Mouse (Mus musculus) heart, embryonic 14.5 days (tissue): ENCODE measurements around the gene Hspa14. TPM values are rescaled to one million over a fixed set of nuclear protein-coding genes. Genes with fewer than 3 reads are reported as not detected.
A peak's percentile ranks its signal among the peaks of the same experiment; 100 is the strongest.

Experiments
- ATAC-seq: fragments of 200-750 bp; cut with Nextera tagmentation; 2 replicates; pipeline ENCODE4 v1.8.0; 2017; ENCODE audit warnings: low read depth, moderate TSS enrichment; ENCODE audit not compliant: insufficient number of reproducible peaks, insufficient read depth, low FRiP score
- H3K27ac ChIP-seq, 2 experiments: fragments of 200-500 bp in 1 of 2; fragments of 300-500 bp in 1 of 2; sonication (generic) in 1 of 2; replicated peaks in 1 of 2; 2 replicates each; pipeline ENCODE4 v1.5.1; 2012 to 2014; ENCODE audit warnings: low read depth in 2 of 2, low read length in 2 of 2, control low read depth in 1 of 2, mild to moderate bottlenecking in 1 of 2, mixed read lengths in 1 of 2; ENCODE audit not compliant: control insufficient read depth in 1 of 2, insufficient read depth in 1 of 2
- H3K27me3 ChIP-seq: fragments of 300-500 bp; sonication (generic); 2 replicates; pipeline ENCODE4 v1.6.1; 2014; ENCODE audit warnings: mild to moderate bottlenecking, low read length, control low read depth; ENCODE audit not compliant: control insufficient read depth, insufficient read depth
- H3K36me3 ChIP-seq: fragments of 300-500 bp; sonication (generic); 2 replicates; pipeline ENCODE4 v1.6.1; 2014; ENCODE audit warnings: mild to moderate bottlenecking, control low read depth, low read length, mixed read lengths; ENCODE audit not compliant: control insufficient read depth, insufficient read depth
- H3K4me1 ChIP-seq, 2 experiments: fragments of 200-500 bp in 1 of 2; fragments of 300-500 bp in 1 of 2; sonication (generic) in 1 of 2; 2 replicates each; pipeline ENCODE4 v1.6.1; 2012 to 2014; ENCODE audit warnings: low read length in 2 of 2, control low read depth in 1 of 2, mixed read lengths in 1 of 2; ENCODE audit not compliant: control insufficient read depth in 2 of 2, insufficient read depth in 2 of 2
- H3K4me2 ChIP-seq: fragments of 300-500 bp; sonication (generic); 2 replicates; pipeline ENCODE4 v1.6.1; 2014; ENCODE audit warnings: mild to moderate bottlenecking, low read length
- H3K4me3 ChIP-seq, 2 experiments: fragments of 200-500 bp in 1 of 2; fragments of 300-500 bp in 1 of 2; sonication (generic) in 1 of 2; 2 replicates each; pipeline ENCODE4 v1.5.1; 2012 to 2014; ENCODE audit warnings: low read length in 2 of 2, mild to moderate bottlenecking in 2 of 2, control low read depth in 1 of 2, low read depth in 1 of 2, moderate library complexity in 1 of 2; ENCODE audit not compliant: control insufficient read depth in 1 of 2, insufficient read depth in 1 of 2
- H3K9ac ChIP-seq: fragments of 300-500 bp; sonication (generic); 2 replicates; pipeline ENCODE4 v1.6.1; 2014; ENCODE audit warnings: mild to moderate bottlenecking, low read length
- H3K9me3 ChIP-seq: fragments of 300-500 bp; sonication (generic); 2 replicates; pipeline ENCODE4 v1.6.1; 2016; ENCODE audit warnings: low read length, control low read depth; ENCODE audit not compliant: control insufficient read depth
- WGBS: fragments of 180-500 bp; shearing (Covaris S2); extraction: QIAGEN DNeasy Blood & Tissue Kit; methylation state at CpG from one replicate; pipeline ENCODE4 v1.1.7; 2014; 5-methylcytosine and 5-hydroxymethylcytosine counted together
- polyA plus RNA-seq: library from polyadenylated mRNA; unstranded; fragments of >200 nt; fragmentation: Nextera tagmentation; extraction: Ambion mirVana; gene quantifications from 2 replicates; pipeline ENCODE4 v1.2.1, GENCODE M21; 2014

The Hspa14 gene
- polyA plus RNA-seq, 1 experiment from 2014 or later: 70.5 TPM

- no peaks in the 10 kb centered on the region for H3K27me3 ChIP-seq
- ATAC-seq: no peak
- no peak overlapping the region for H3K27ac ChIP-seq
- peaks cover 79% of the 10 kb centered on the region for H3K36me3 ChIP-seq
- 91% methylated on average over 5 of the region's 5 CpGs for WGBS
- H3K4me3 ChIP-seq: no peak overlapping the region
- no peaks in the 10 kb centered on the region for H3K4me1 ChIP-seq
- no peak overlapping the region for H3K4me2 ChIP-seq
- no peaks in the 10 kb centered on the region for H3K9me3 ChIP-seq
- no peak overlapping the region for H3K9ac ChIP-seq
Measured at GRCm38 (mm10) chr2:3500886-3501285, 11.7 kb downstream of the Hspa14 start.

- H3K4me1 ChIP-seq: no peaks in the 10 kb centered on the region
- no peaks in the 10 kb centered on the region for H3K27me3 ChIP-seq
- no peak overlapping the region for H3K4me2 ChIP-seq
- no peaks in the 10 kb centered on the region for H3K9me3 ChIP-seq
- no peak overlapping the region for H3K4me3 ChIP-seq
- H3K36me3 ChIP-seq: peaks cover 81% of the 10 kb centered on the region
- 87% methylated on average over 6 of the region's 6 CpGs for WGBS
- no peak for ATAC-seq
- no peak overlapping the region for H3K27ac ChIP-seq
- H3K9ac ChIP-seq: no peak overlapping the region
Measured at GRCm38 (mm10) chr2:3499543-3499942, 13.1 kb downstream of the Hspa14 start.

GRCm38 (mm10) chr2:3493833-3494409, 18.7 kb downstream of the Hspa14 start:
- Histone ChIP-seq H3K4me1 (no peaks in the 10 kb centered on the region), H3K9ac (no peak overlapping the region), H3K27ac (no peak overlapping the region), H3K4me3 (no peak overlapping the region), H3K4me2 (no peak overlapping the region), H3K36me3 (peaks cover 88% of the 10 kb centered on the region), H3K9me3 (no peaks in the 10 kb centered on the region), H3K27me3 (no peaks in the 10 kb centered on the region)
- ATAC-seq: no peak
- WGBS: 78% methylated on average over 3 of the region's 3 CpGs

GRCm38 (mm10) chr2:3489816-3490215, 22.8 kb downstream of the Hspa14 start:
- ATAC-seq: no peak

GRCm38 (mm10) chr2:3480239-3480638, 32.4 kb downstream of the Hspa14 start:
- no peaks in the 10 kb centered on the region for H3K36me3 ChIP-seq
- 77% methylated on average over 3 of the region's 3 CpGs for WGBS
- H3K9ac ChIP-seq: no peak overlapping the region
- no peaks in the 10 kb centered on the region for H3K4me1 ChIP-seq
- H3K4me3 ChIP-seq: no peak overlapping the region
- no peaks in the 10 kb centered on the region for H3K9me3 ChIP-seq
- no peaks in the 10 kb centered on the region for H3K27me3 ChIP-seq
- no peak for ATAC-seq
- H3K4me2 ChIP-seq: no peak overlapping the region
- H3K27ac ChIP-seq: no peak overlapping the region

More at GRCm38 (mm10) chr2:3489816-3490215, 22.8 kb downstream of the Hspa14 start:
- 83% methylated on average over 3 of the region's 3 CpGs for WGBS
- no peak overlapping the region for H3K9ac ChIP-seq
- no peaks in the 10 kb centered on the region for H3K9me3 ChIP-seq
- H3K4me2 ChIP-seq: no peak overlapping the region
- peaks cover 54% of the 10 kb centered on the region for H3K36me3 ChIP-seq
- H3K27ac ChIP-seq: no peak overlapping the region
- no peaks in the 10 kb centered on the region for H3K4me1 ChIP-seq
- H3K4me3 ChIP-seq: no peak overlapping the region
- H3K27me3 ChIP-seq: no peaks in the 10 kb centered on the region

GRCm38 (mm10) chr2:3475746-3476251, 36.8 kb downstream of the Hspa14 start:
- no peaks in the 10 kb centered on the region for H3K27me3 ChIP-seq
- no peak overlapping the region; a peak in 1 of 4 replicates for H3K4me3 ChIP-seq
- peaks cover 2% of the 10 kb centered on the region; the same call in 1 of the 2 replicates for H3K36me3 ChIP-seq
- H3K9ac ChIP-seq: no peak overlapping the region
- no peaks in the 10 kb centered on the region for H3K9me3 ChIP-seq
- ATAC-seq: no peak
- no peak overlapping the region for H3K27ac ChIP-seq
- H3K4me2 ChIP-seq: peak overlapping the region; percentile 76
- whole genome bisulfite sequencing: 66% methylated on average over 3 of the region's 3 CpGs
- 0 out of 4 replicates have a peak, but pooled peaks cover 0 to 10% of the 10 kb centered on the region in 2 experiments for H3K4me1 ChIP-seq

- Histone ChIP-seq H3K4me1 (0 out of 4 replicates have a peak, but pooled peaks cover 0 to 10% of the 10 kb centered on the region in 2 experiments), H3K36me3 (peaks cover 3% of the 10 kb centered on the region; the same call in 1 of the 2 replicates), H3K9ac (peak within 1 kb of the TSS; percentile 83), H3K27ac (peak within 1 kb of the TSS; percentile 81 to 86), H3K4me2 (peak within 1 kb of the TSS; percentile 76), H3K9me3 (no peaks in the 10 kb centered on the region), H3K27me3 (no peaks in the 10 kb centered on the region), H3K4me3 (peak within 1 kb of the TSS; percentile 95 to 97)
- WGBS: under 1% methylated on average over 42 of the region's 42 CpGs
- ATAC-seq: peak; percentile 98
Measured at GRCm38 (mm10) chr2:3474861-3475283, 37.7 kb downstream of the Hspa14 start, which contains the start of gene Suv39h2. Suv39h2 (minus strand) TSS chr2:3475031.
